Mouse (Mus musculus): ENCODE data around the gene Hbb-y. TPM values are rescaled to one million over a fixed set of nuclear protein-coding genes. Genes with fewer than 3 reads are reported as not detected.
"Not testable (repeated sequence)": the region's sequence is repeated elsewhere in the genome, so short reads cannot be mapped to it uniquely, and the experiment has no call there.

Hbb-y gene
- polyA plus RNA-seq, 1 experiment from 2014 or later = 727 TPM

- H3K36me3 ChIP-seq (ENCODE audit: control insufficient read depth, insufficient read depth, low read length) = no peaks in the 10 kb centered on the region
- no peak for DNase-seq (ENCODE audit: low spot score)
- 63% methylated on average over 3 of the region's 3 CpGs for WGBS
- H3K4me1 ChIP-seq (replicated peaks; ENCODE audit: control insufficient read depth, insufficient read depth, low read length) = no peaks in the 10 kb centered on the region
- H3K9ac ChIP-seq (ENCODE audit: low read length) = no peak overlapping the region
- no peak overlapping the region for H3K4me2 ChIP-seq (ENCODE audit: low read length)
- no peaks in the 10 kb centered on the region for H3K9me3 ChIP-seq (ENCODE audit: control insufficient read depth, low read length)
- H3K4me3 ChIP-seq (ENCODE audit: low read depth, low read length) = no peak overlapping the region
- no peaks in the 10 kb centered on the region for H3K27me3 ChIP-seq (replicated peaks; ENCODE audit: control insufficient read depth, insufficient read depth, low read length)
- no peak for ATAC-seq (replicated peaks; ENCODE audit: low FRiP score, low TSS enrichment, low read depth)
- H3K27ac ChIP-seq (ENCODE audit: low read depth) = no peak overlapping the region
Observed at GRCm38 (mm10) chr7:103826255-103826887, 26.6 kb downstream of the Hbb-y start.

GRCm38 (mm10) chr7:103825536-103826254 lies 27.3 kb downstream of the Hbb-y start:
- no peaks in the 10 kb centered on the region for H3K4me1 ChIP-seq (replicated peaks; ENCODE audit: control insufficient read depth, insufficient read depth, low read length)
- H3K4me2 ChIP-seq (ENCODE audit: low read length) = no peak overlapping the region
- WGBS = 90% methylated on average over 3 of the region's 3 CpGs
- H3K4me3 ChIP-seq (ENCODE audit: low read depth, low read length) = no peak overlapping the region
- no peak overlapping the region for H3K9ac ChIP-seq (ENCODE audit: low read length)
- no peaks in the 10 kb centered on the region for H3K36me3 ChIP-seq (ENCODE audit: control insufficient read depth, insufficient read depth, low read length)
- DNase-seq (ENCODE audit: low spot score) (no peak), ATAC-seq (replicated peaks; ENCODE audit: low FRiP score, low TSS enrichment, low read depth) (no peak)
- H3K27ac ChIP-seq (ENCODE audit: low read depth) = no peak overlapping the region
- H3K9me3 ChIP-seq (ENCODE audit: control insufficient read depth, low read length) = no peaks in the 10 kb centered on the region
- no peaks in the 10 kb centered on the region for H3K27me3 ChIP-seq (replicated peaks; ENCODE audit: control insufficient read depth, insufficient read depth, low read length)

DNA sequence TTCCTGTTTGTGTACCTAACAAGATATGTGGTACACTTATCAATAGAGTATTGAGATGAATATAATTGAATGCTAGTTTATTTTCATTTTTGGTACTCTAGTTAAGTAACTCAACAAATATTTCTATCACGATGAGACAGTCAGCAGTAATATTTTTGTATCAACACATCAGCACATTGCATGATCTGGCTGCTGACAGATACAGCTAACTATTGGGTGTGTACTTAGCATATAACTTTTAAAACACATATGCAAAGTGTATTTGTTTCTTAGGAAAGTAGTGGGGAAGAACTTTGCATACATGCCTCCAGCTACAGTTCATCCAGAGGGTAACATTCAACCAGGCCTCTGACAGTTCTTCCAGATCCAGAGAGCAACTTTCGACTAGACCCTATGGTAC lies 28.4 kb downstream of the Hbb-y start:
- no peak overlapping the region for H3K27ac ChIP-seq (ENCODE audit: low read depth)
- no peak for ATAC-seq (replicated peaks; ENCODE audit: low FRiP score, low TSS enrichment, low read depth)
- WGBS = 84% methylated on average over 2 of the region's 2 CpGs

DNA sequence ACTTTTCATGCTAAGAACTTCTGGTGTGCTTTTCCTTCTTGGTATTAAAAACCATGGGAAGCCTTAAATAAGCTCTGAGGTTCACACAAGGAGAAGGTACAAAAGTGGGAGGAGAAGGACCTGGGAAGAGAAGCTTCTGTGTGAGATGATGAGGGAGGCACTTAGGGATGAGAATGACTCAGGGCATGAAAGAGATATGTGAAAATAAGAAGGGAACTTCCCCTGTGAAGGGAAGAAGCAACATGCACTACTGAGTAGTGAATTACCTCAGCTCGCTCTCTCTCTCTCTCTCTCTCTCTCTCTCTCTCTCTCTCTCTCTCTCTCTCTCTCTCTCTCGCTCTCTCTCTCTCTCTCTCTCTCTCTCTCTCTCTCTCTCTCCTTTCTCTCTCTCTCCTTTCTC lies 37.9 kb downstream of the Hbb-y start:
- H3K27ac ChIP-seq (ENCODE audit: low read depth); H3K4me1 ChIP-seq (replicated peaks; ENCODE audit: control insufficient read depth, insufficient read depth, low read length); H3K4me3 ChIP-seq (ENCODE audit: low read depth, low read length); H3K27me3 ChIP-seq (replicated peaks; ENCODE audit: control insufficient read depth, insufficient read depth, low read length); H3K36me3 ChIP-seq (ENCODE audit: control insufficient read depth, insufficient read depth, low read length); H3K4me2 ChIP-seq (ENCODE audit: low read length); ATAC-seq (replicated peaks; ENCODE audit: low FRiP score, low TSS enrichment, low read depth); H3K9ac ChIP-seq (ENCODE audit: low read length); DNase-seq (ENCODE audit: low spot score); H3K9me3 ChIP-seq (ENCODE audit: control insufficient read depth, low read length): not testable (repeated sequence)
- 100% methylated on average over 1 of the region's 2 CpGs for WGBS

More for the DNA sequence above, 28.4 kb downstream of the Hbb-y start:
- no peaks in the 10 kb centered on the region for H3K27me3 ChIP-seq (replicated peaks; ENCODE audit: control insufficient read depth, insufficient read depth, low read length)
- no peak for DNase-seq (ENCODE audit: low spot score)
- H3K4me3 ChIP-seq (ENCODE audit: low read depth, low read length) = no peak overlapping the region
- H3K4me2 ChIP-seq (ENCODE audit: low read length) = no peak overlapping the region
- H3K9ac ChIP-seq (ENCODE audit: low read length) = no peak overlapping the region
- H3K9me3 ChIP-seq (ENCODE audit: control insufficient read depth, low read length) = no peaks in the 10 kb centered on the region
- H3K36me3 ChIP-seq (ENCODE audit: control insufficient read depth, insufficient read depth, low read length) = no peaks in the 10 kb centered on the region
- no peaks in the 10 kb centered on the region for H3K4me1 ChIP-seq (replicated peaks; ENCODE audit: control insufficient read depth, insufficient read depth, low read length)

DNA sequence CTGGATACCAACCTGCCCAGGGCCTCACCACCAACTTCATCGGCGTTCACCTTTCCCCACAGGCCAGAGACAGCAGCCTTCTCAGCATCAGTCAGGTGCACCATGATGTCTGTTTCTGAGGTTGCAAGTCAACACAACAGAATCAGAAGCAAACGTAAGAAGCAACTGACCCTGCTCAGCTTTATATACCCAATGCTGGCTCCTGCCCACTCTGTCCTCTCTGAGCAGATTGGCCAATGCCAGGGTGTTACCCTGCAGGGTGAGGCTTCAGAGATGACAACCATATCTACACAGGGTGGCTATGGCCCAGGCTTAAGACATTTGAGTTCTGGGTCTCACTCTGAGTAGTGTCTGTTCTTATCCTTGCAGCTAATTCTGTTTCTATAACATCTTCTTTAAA lies 39.2 kb downstream of the Hbb-y start, which contains the start of gene Hbb-bt:
Hbb-bt (minus strand) TSS at position 231 of the 400 bp plus-strand sequence.
- Histone ChIP-seq H3K4me2 (ENCODE audit: low read length) (no peak within 1 kb of the TSS), H3K27ac (ENCODE audit: low read depth) (no peak within 1 kb of the TSS), H3K4me1 (replicated peaks; ENCODE audit: control insufficient read depth, insufficient read depth, low read length) (no peaks in the 10 kb centered on the region), H3K36me3 (ENCODE audit: control insufficient read depth, insufficient read depth, low read length) (no peaks in the 10 kb centered on the region), H3K9me3 (ENCODE audit: control insufficient read depth, low read length) (no peaks in the 10 kb centered on the region), H3K27me3 (replicated peaks; ENCODE audit: control insufficient read depth, insufficient read depth, low read length) (no peaks in the 10 kb centered on the region), H3K9ac (ENCODE audit: low read length) (no peak within 1 kb of the TSS), H3K4me3 (ENCODE audit: low read depth, low read length) (no peak within 1 kb of the TSS)
- DNase-seq (ENCODE audit: low spot score) (no peak), ATAC-seq (replicated peaks; ENCODE audit: low FRiP score, low TSS enrichment, low read depth) (no peak)
- 90% methylated on average over 3 of the region's 3 CpGs for WGBS

- not testable (repeated sequence) for ATAC-seq (replicated peaks; ENCODE audit: low FRiP score, low TSS enrichment, low read depth); DNase-seq (ENCODE audit: low spot score); H3K4me2 ChIP-seq (ENCODE audit: low read length); H3K4me3 ChIP-seq (ENCODE audit: low read depth, low read length); H3K9ac ChIP-seq (ENCODE audit: low read length); H3K27ac ChIP-seq (ENCODE audit: low read depth); H3K27me3 ChIP-seq (replicated peaks; ENCODE audit: control insufficient read depth, insufficient read depth, low read length); H3K36me3 ChIP-seq (ENCODE audit: control insufficient read depth, insufficient read depth, low read length); H3K4me1 ChIP-seq (replicated peaks; ENCODE audit: control insufficient read depth, insufficient read depth, low read length); H3K9me3 ChIP-seq (ENCODE audit: control insufficient read depth, low read length)
- WGBS = no CpG with 5 or more reads among the region's 3 CpGs
Observed at GRCm38 (mm10) chr7:103813152-103813551, 39.9 kb downstream of the Hbb-y start.

- 42% methylated on average over 1 of the region's 1 CpGs for WGBS
- H3K27me3 ChIP-seq (replicated peaks; ENCODE audit: control insufficient read depth, insufficient read depth, low read length) = no peaks in the 10 kb centered on the region
- no peaks in the 10 kb centered on the region for H3K4me1 ChIP-seq (replicated peaks; ENCODE audit: control insufficient read depth, insufficient read depth, low read length)
- H3K9ac ChIP-seq (ENCODE audit: low read length) = no peak overlapping the region
- no peaks in the 10 kb centered on the region for H3K9me3 ChIP-seq (ENCODE audit: control insufficient read depth, low read length)
- DNase-seq (ENCODE audit: low spot score) (no peak), ATAC-seq (replicated peaks; ENCODE audit: low FRiP score, low TSS enrichment, low read depth) (no peak)
- H3K36me3 ChIP-seq (ENCODE audit: control insufficient read depth, insufficient read depth, low read length) = no peaks in the 10 kb centered on the region
- no peak overlapping the region for H3K27ac ChIP-seq (ENCODE audit: low read depth)
- no peak overlapping the region for H3K4me2 ChIP-seq (ENCODE audit: low read length)
- no peak overlapping the region for H3K4me3 ChIP-seq (ENCODE audit: low read depth, low read length)
Observed at GRCm38 (mm10) chr7:103812174-103812573, 40.8 kb downstream of the Hbb-y start.

GRCm38 (mm10) chr7:103811223-103811845 lies 41.7 kb downstream of the Hbb-y start:
- WGBS = 88% methylated on average over 1 of the region's 1 CpGs
- no peaks in the 10 kb centered on the region for H3K4me1 ChIP-seq (replicated peaks; ENCODE audit: control insufficient read depth, insufficient read depth, low read length)
- ATAC-seq (replicated peaks; ENCODE audit: low FRiP score, low TSS enrichment, low read depth) = no peak
- no peaks in the 10 kb centered on the region for H3K27me3 ChIP-seq (replicated peaks; ENCODE audit: control insufficient read depth, insufficient read depth, low read length)
- H3K4me3 ChIP-seq (ENCODE audit: low read depth, low read length) = no peak overlapping the region
- H3K4me2 ChIP-seq (ENCODE audit: low read length) = no peak overlapping the region
- H3K36me3 ChIP-seq (ENCODE audit: control insufficient read depth, insufficient read depth, low read length) = no peaks in the 10 kb centered on the region
- no peaks in the 10 kb centered on the region for H3K9me3 ChIP-seq (ENCODE audit: control insufficient read depth, low read length)
- H3K27ac ChIP-seq (ENCODE audit: low read depth) = no peak overlapping the region
- H3K9ac ChIP-seq (ENCODE audit: low read length) = no peak overlapping the region
- no peak for DNase-seq (ENCODE audit: low spot score)
